ENCODE assay signal across 27 mouse cellular contexts in the genomic region with DNA sequence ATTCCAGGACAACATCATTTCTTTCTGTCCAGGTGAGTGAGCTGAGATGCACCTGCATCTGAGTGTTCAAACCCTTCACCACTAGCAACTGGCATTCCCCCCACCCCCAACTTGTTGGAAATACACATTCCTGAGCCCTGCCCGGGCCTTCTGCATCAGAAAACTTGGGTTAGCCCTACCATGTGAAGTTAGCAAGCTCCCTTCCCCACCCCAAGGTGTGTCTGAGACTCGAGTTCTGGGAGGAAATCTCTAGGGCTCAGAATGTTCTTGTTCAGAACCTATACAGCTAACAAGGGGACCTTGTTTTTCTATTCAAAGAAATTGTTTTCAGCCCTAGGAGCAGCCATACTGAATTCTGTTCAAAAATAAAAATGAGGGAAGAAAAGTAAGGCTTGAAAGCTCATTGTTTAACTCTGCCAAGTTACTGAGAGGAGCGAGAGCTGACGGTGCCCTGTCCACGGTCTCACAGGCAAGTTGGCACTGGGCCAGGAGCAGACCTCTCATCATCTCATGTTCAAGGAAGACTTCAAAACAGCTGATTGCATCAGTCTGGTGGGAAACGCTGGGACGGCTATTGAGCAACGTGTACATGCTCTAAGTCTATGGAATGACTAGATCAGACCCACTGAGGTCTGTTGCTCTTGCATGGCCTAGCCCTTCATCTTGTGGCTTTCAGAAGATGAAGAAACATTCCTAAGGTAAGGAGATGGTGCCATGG. TPM values are rescaled to one million over a fixed set of nuclear protein-coding genes. Genes with fewer than 3 reads are reported as not detected.
DNase-seq lines count a peak whose midpoint lies in the region; ATAC-seq and TF ChIP-seq lines count a peak whose summit lies in the region.
"Had no signal": no experiment of that assay in that cellular context is flagged by ENCODE, and none has a peak within 500 bp of the region (broad histone marks: within the 10 kb centered on the region; RNA-seq: fewer than 3 reads in every experiment).

No protein-coding gene starts in this region.

- H3K4me3 ChIP-seq in gastrocnemius, adult 2 months: no peak overlapping the region
- no peak overlapping the region for H3K4me3 ChIP-seq in lung, embryonic 16.5 days (ENCODE audit: low read length)
- H3K4me3 ChIP-seq: embryonic facial prominence, embryonic 13.5 days; forebrain, embryonic 10.5 days; heart, embryonic 13.5 days; limb, embryonic 13.5 days; midbrain, embryonic 13.5 days; myocyte; neural tube, embryonic 15.5 days had no signal

- H3K9me3 ChIP-seq in lung, embryonic 16.5 days (ENCODE audit: control insufficient read depth, low read length): no peaks in the 10 kb centered on the region
- H3K9me3 ChIP-seq: embryonic facial prominence, embryonic 13.5 days; forebrain, embryonic 10.5 days; heart, embryonic 13.5 days; limb, embryonic 13.5 days; midbrain, embryonic 13.5 days; neural tube, embryonic 15.5 days had no signal

- no peaks in the 10 kb centered on the region for H3K36me3 ChIP-seq in lung, embryonic 16.5 days (ENCODE audit: control insufficient read depth, insufficient read depth, low read length)
- H3K36me3 ChIP-seq: embryonic facial prominence, embryonic 13.5 days; forebrain, embryonic 10.5 days; heart, embryonic 13.5 days; limb, embryonic 13.5 days; midbrain, embryonic 13.5 days; neural tube, embryonic 15.5 days had no signal

- no peak for TF ChIP-seq CTCF in gastrocnemius, adult 2 months (IDR thresholded peaks at IDR 0.05)

- H3K4me1 ChIP-seq in lung, embryonic 16.5 days (replicated peaks; ENCODE audit: control insufficient read depth, insufficient read depth, low read length): peaks cover 10% of the 10 kb centered on the region

- H3K9ac ChIP-seq in lung, embryonic 16.5 days (ENCODE audit: low read length): no peak overlapping the region
- H3K9ac ChIP-seq: embryonic facial prominence, embryonic 13.5 days; heart, embryonic 13.5 days; limb, embryonic 13.5 days; midbrain, embryonic 13.5 days; neural tube, embryonic 15.5 days had no signal

- DNase-seq in gastrocnemius, postnatal 10 days: peak; percentile 25
- DNase-seq in gastrocnemius, adult 2 months: no peak
- DNase-seq in 416B (ENCODE audit: low read depth): peak; percentile 78
- DNase-seq in adrenal gland, postnatal 10 days: peak; percentile 35
- no peak for DNase-seq in thymus, postnatal 25 days
- DNase-seq in ovary, adult 18-20 months (ENCODE audit: low spot score): no peak
- DNase-seq: B cell, adult 2 months; cerebellum, adult 2 months; heart, postnatal 36 days; kidney, adult 11 months; kidney, postnatal 25 days had no signal

- ATAC-seq in lung, embryonic 16.5 days (ENCODE audit: low read depth): peak; percentile 32; the same call in 1 of the 2 replicates
- no peak for ATAC-seq in megakaryocyte, adult 5-6 weeks (ENCODE audit: poor library complexity, severe bottlenecking)
- ATAC-seq: hindbrain, embryonic 16.5 days; midbrain, embryonic 13.5 days had no signal

- no peaks in the 10 kb centered on the region for H3K27me3 ChIP-seq in lung, embryonic 16.5 days (ENCODE audit: control insufficient read depth, insufficient read depth, low read depth, low read length)
- H3K27me3 ChIP-seq: embryonic facial prominence, embryonic 13.5 days; heart, embryonic 13.5 days; limb, embryonic 13.5 days; midbrain, embryonic 13.5 days; neural tube, embryonic 15.5 days had no signal

- WGBS in lung, embryonic 16.5 days: 24% methylated on average over 8 of the region's 8 CpGs

- H3K27ac ChIP-seq in gastrocnemius, adult 2 months: no peak overlapping the region
- H3K27ac ChIP-seq in lung, embryonic 16.5 days (ENCODE audit: low read length): peak overlapping the region; percentile 6; the same call in 1 of the 2 replicates
- H3K27ac ChIP-seq: embryonic facial prominence, embryonic 13.5 days; forebrain, embryonic 10.5 days; heart, embryonic 13.5 days; limb, embryonic 13.5 days; macrophage; midbrain, embryonic 13.5 days; neural tube, embryonic 15.5 days had no signal

- H3K4me2 ChIP-seq in lung, embryonic 16.5 days (ENCODE audit: low read depth, low read length): no peak overlapping the region
- H3K4me2 ChIP-seq: embryonic facial prominence, embryonic 13.5 days; heart, embryonic 13.5 days; limb, embryonic 13.5 days; midbrain, embryonic 13.5 days; neural tube, embryonic 15.5 days had no signal

- intact Hi-C loops in gastrocnemius, adult 2 months (cut with DNase I): no loop called here

RNA-seq across cellular contexts. Expression of a gene that starts 1.4 kb away (rescaled TPM):
- 1 to 10 TPM; 1.2 to 1.4 TPM for total RNA-seq in gastrocnemius, postnatal 10 days (2021)
- total RNA-seq in gastrocnemius, adult 2 months (2021): 1 to 10 TPM in 1 of 2 experiments, under 1 TPM in 1; 0.33 to 2.6 TPM
- under 1 TPM in 1 of 2 experiments, not detected in 1; 0.21 TPM for total RNA-seq in adrenal gland, postnatal 10 days (2021)
- polyA plus RNA-seq in lung, embryonic 16.5 days (2015; fragmentation: Nextera tagmentation; extraction: Ambion mirVana): 17.8 and 22.4 TPM in 2 replicates
- total RNA-seq in megakaryocyte, adult 5-6 weeks (2015): not detected in 2 replicates
- total RNA-seq in megakaryocyte, adult 5-6 weeks (2017): not detected in 2 replicates
- total RNA-seq: heart, postnatal 36 days had no signal
- polyA plus RNA-seq: macrophage, myocyte had no signal

RNA-seq across cellular contexts. Expression of a gene that starts 47.8 kb away (rescaled TPM):
- total RNA-seq in gastrocnemius, postnatal 10 days (2021): 100 to 1,000 TPM; 145 to 153 TPM
- 100 to 1,000 TPM; 238 to 342 TPM for total RNA-seq in gastrocnemius, adult 2 months (2021)
- 10 to 100 TPM in 1 of 2 experiments, 1 to 10 TPM in 1; 6.6 to 14.7 TPM for total RNA-seq in adrenal gland, postnatal 10 days (2021)
- 133 and 136 TPM in 2 replicates for polyA plus RNA-seq in lung, embryonic 16.5 days (2015; fragmentation: Nextera tagmentation; extraction: Ambion mirVana)
- not detected in 2 replicates for total RNA-seq in megakaryocyte, adult 5-6 weeks (2015)
- total RNA-seq in megakaryocyte, adult 5-6 weeks (2017): not detected in 2 replicates
- polyA plus RNA-seq: macrophage had no signal

RNA-seq across cellular contexts. Expression of a gene that starts 49.4 kb away (rescaled TPM):
- total RNA-seq in gastrocnemius, postnatal 10 days (2021): not detected
- not detected for total RNA-seq in gastrocnemius, adult 2 months (2021)
- total RNA-seq in adrenal gland, postnatal 10 days (2021): not detected
- not detected in 2 replicates for polyA plus RNA-seq in lung, embryonic 16.5 days (2015; fragmentation: Nextera tagmentation; extraction: Ambion mirVana)
- 0.58 TPM in 1 of 2 replicates, not detected in the other for total RNA-seq in megakaryocyte, adult 5-6 weeks (2015)
- 0.11 TPM in 1 of 2 replicates, not detected in the other for total RNA-seq in megakaryocyte, adult 5-6 weeks (2017)
- total RNA-seq: gastrocnemius, postnatal 4 days; heart, postnatal 36 days; layer of hippocampus, postnatal 10 days; left cerebral cortex, postnatal 10 days had no signal
- polyA plus RNA-seq: cerebellum, adult 2 months; cortical plate, adult 2 months; embryonic facial prominence, embryonic 13.5 days; forebrain, embryonic 10.5 days; heart, embryonic 13.5 days; hindbrain, embryonic 16.5 days; limb, embryonic 13.5 days; macrophage; midbrain, embryonic 13.5 days; neural tube, embryonic 15.5 days; stomach, embryonic 14.5 days had no signal

Comparison
In these comparisons a context has a peak if more than half of its experiments do, and no peak if none do; other contexts are left out.
1. DNase-seq: peak in gastrocnemius, postnatal 10 days (single experiment), 416B (single experiment) and adrenal gland, postnatal 10 days (single experiment); none in gastrocnemius, adult 2 months (single experiment), thymus, postnatal 25 days (single experiment) and ovary, adult 18-20 months (single experiment).
2. RNA of a gene that starts 47.8 kb away (total RNA-seq): 238 to 342 TPM in gastrocnemius, adult 2 months and 145 to 153 TPM in gastrocnemius, postnatal 10 days; 6.6 to 14.7 TPM in adrenal gland, postnatal 10 days and not detected in megakaryocyte, adult 5-6 weeks; every median in the first group is over 4 times any median in the second.